In genomic region chr4:136369727-136370126, GRCm38 (mm10) we compare ENCODE assay signal across 8 mouse cellular contexts. TPM values are rescaled to one million over a fixed set of nuclear protein-coding genes. Genes with fewer than 3 reads are reported as not detected.
DNase-seq lines count a peak whose midpoint lies in the region; ATAC-seq and TF ChIP-seq lines count a peak whose summit lies in the region.

No protein-coding gene starts in this region.

- no peak overlapping the region for H3K27ac ChIP-seq in kidney, embryonic 16.5 days (ENCODE audit: low read length)
- no peak overlapping the region for H3K27ac ChIP-seq in liver, embryonic 14.5 days

- 3% methylated on average over 3 of the region's 3 CpGs for WGBS in kidney, embryonic 16.5 days
- WGBS in liver, embryonic 14.5 days (ENCODE audit: insufficient replicate concordance): 2% methylated on average over 3 of the region's 3 CpGs

- no peak overlapping the region for H3K9ac ChIP-seq in kidney, embryonic 16.5 days (replicated peaks; ENCODE audit: low read length)
- no peak overlapping the region for H3K9ac ChIP-seq in liver, embryonic 14.5 days (replicated peaks)

- no peak for TF ChIP-seq EP300 in liver, embryonic 14.5 days (IDR thresholded peaks at IDR 0.05; ENCODE audit: low read depth)

- no peak overlapping the region for H3K4me2 ChIP-seq in kidney, embryonic 16.5 days (replicated peaks; ENCODE audit: low read depth, low read length)
- no peak overlapping the region for H3K4me2 ChIP-seq in liver, embryonic 14.5 days (ENCODE audit: low read depth)

- H3K4me3 ChIP-seq in kidney, embryonic 16.5 days (ENCODE audit: low read length): no peak overlapping the region
- H3K4me3 ChIP-seq in liver, embryonic 14.5 days (ENCODE audit: insufficient read depth in 1 of 2, low read depth in 2 of 2, low read length in 2 of 2): no peak overlapping the region

- H3K4me1 ChIP-seq in kidney, embryonic 16.5 days (ENCODE audit: insufficient read depth, low read length): peaks cover 10% of the 10 kb centered on the region; the same call in 1 of the 2 replicates
- no peaks in the 10 kb centered on the region for H3K4me1 ChIP-seq in liver, embryonic 14.5 days (replicated peaks; ENCODE audit: control insufficient read depth in 2 of 2, insufficient read depth in 2 of 2, low read length in 1 of 2)

- DNase-seq in kidney, postnatal 10 days: peak; percentile 80
- peak; percentile 58 for DNase-seq in Muller cell, postnatal 12 days (ENCODE audit: inconsistent ontology term)
- DNase-seq in c-Kit-positive CD71-negative TER-119-negative erythroid progenitor cells, embryonic 14.5 days (ENCODE audit: low read depth): peak; percentile 65
- DNase-seq in heart, postnatal 4 days: peak; percentile 78
- peak; percentile 33 to 43 (median 42) for DNase-seq in liver, embryonic 14.5 days (ENCODE audit: low read depth in 3 of 3, low spot score in 3 of 3)
- peak; percentile 13 for DNase-seq in skeletal muscle tissue, adult 2 months (ENCODE audit: low read depth, low spot score)

- no peaks in the 10 kb centered on the region for H3K9me3 ChIP-seq in kidney, embryonic 16.5 days (ENCODE audit: low read length)
- no peaks in the 10 kb centered on the region for H3K9me3 ChIP-seq in liver, embryonic 14.5 days (ENCODE audit: control insufficient read depth, low read length)

- peak; percentile 73 for TF ChIP-seq CTCF in liver, embryonic 14.5 days (IDR thresholded peaks at IDR 0.05; ENCODE audit: low read depth)

- H3K27me3 ChIP-seq in kidney, embryonic 16.5 days (ENCODE audit: insufficient read depth, low read length): no peaks in the 10 kb centered on the region
- no peaks in the 10 kb centered on the region for H3K27me3 ChIP-seq in liver, embryonic 14.5 days (ENCODE audit: control insufficient read depth, insufficient read depth, low read length)

- no peaks in the 10 kb centered on the region for H3K36me3 ChIP-seq in kidney, embryonic 16.5 days (ENCODE audit: insufficient read depth, low read length)
- H3K36me3 ChIP-seq in liver, embryonic 14.5 days (replicated peaks; ENCODE audit: control insufficient read depth, insufficient read depth, low read depth): no peaks in the 10 kb centered on the region

- no peak for ATAC-seq in kidney, embryonic 16.5 days (ENCODE audit: low FRiP score, low TSS enrichment)
- ATAC-seq in liver, embryonic 14.5 days (ENCODE audit: insufficient read depth): no peak
- ATAC-seq in inflammation-experienced regulatory T-cells, adult 6 months: no peak

RNA-seq across cellular contexts. Expression of gene Htr1d, which starts 53.6 kb away (rescaled TPM):
- 0.44 and 0.72 TPM in 2 replicates for polyA plus RNA-seq in kidney, embryonic 16.5 days (2015; fragmentation: Nextera tagmentation; extraction: Ambion mirVana)
- total RNA-seq in heart, postnatal 4 days (2021): not detected
- not detected in 2 replicates for polyA plus RNA-seq in liver, embryonic 14.5 days (2012; rRNA removed)
- not detected in 2 replicates for polyA plus RNA-seq in liver, embryonic 14.5 days (2014; fragmentation: Nextera tagmentation; extraction: Ambion mirVana)
- polyA plus RNA-seq in inflammation-experienced regulatory T-cells, adult 6 months (2017; shearing (Covaris generic)): not detected

RNA-seq across cellular contexts. Expression of gene Hnrnpr, which starts 59.0 kb away (rescaled TPM):
- 181 TPM in 2 replicates for polyA plus RNA-seq in kidney, embryonic 16.5 days (2015; fragmentation: Nextera tagmentation; extraction: Ambion mirVana)
- total RNA-seq in heart, postnatal 4 days (2021): 10 to 100 TPM; 91.9 to 99.3 TPM
- polyA plus RNA-seq in liver, embryonic 14.5 days (2012; rRNA removed): 21.0 and 41.5 TPM in 2 replicates
- polyA plus RNA-seq in liver, embryonic 14.5 days (2014; fragmentation: Nextera tagmentation; extraction: Ambion mirVana): 40.7 and 48.9 TPM in 2 replicates
- polyA plus RNA-seq in inflammation-experienced regulatory T-cells, adult 6 months (2017; shearing (Covaris generic)): 100 to 1,000 TPM in 1 of 3 experiments, 10 to 100 TPM in 2; 97.2 to 105 (median 98.5) TPM

Comparison
In these comparisons a context has a peak if more than half of its experiments do, and no peak if none do; other contexts are left out.
1. DNase-seq: peak in every context shown above with its lines; median percentile 80 in kidney, postnatal 10 days; 78 in heart, postnatal 4 days; 65 in c-Kit-positive CD71-negative TER-119-negative erythroid progenitor cells, embryonic 14.5 days; 58 in Muller cell, postnatal 12 days; 42 in liver, embryonic 14.5 days; 13 in skeletal muscle tissue, adult 2 months.